Mouse (Mus musculus) left cerebral cortex, postnatal 10 days (tissue): ENCODE results near the gene Nme7. TPM values are rescaled to one million over a fixed set of nuclear protein-coding genes. Genes with fewer than 3 reads are reported as not detected.

Experiments
- DNase-seq, 2 experiments: peaks; one replicate each; pipeline ENCODE4 v3.0.0; 2021 to 2022; ENCODE audit warnings: low spot score in 2 of 2, mixed read lengths in 1 of 2; ENCODE audit errors: extremely low spot score in 1 of 2
- intact Hi-C: fragments of 180-260 bp; cut with DNase I; formaldehyde crosslinking; loops from one replicate; pipeline ENCODE4 v1.15.1; 2025
- total RNA-seq, 2 experiments: library from RNA; stranded (reverse); gene quantifications; 2 replicates each; pipeline ENCODE4 v1.2.3; 2021

The Nme7 gene
- total RNA-seq, 2 experiments from 2014 or later: 21.9 to 24.8 TPM

GRCm38 (mm10) chr1:164317261-164317660, 13.3 kb downstream of the Nme7 start:
- intact Hi-C loops: loop anchor here (5.0 kb wide), 2 partner anchors 125 to 805 kb away; no protein-coding TSS in a partner anchor
- no peak for DNase-seq

GRCm38 (mm10) chr1:164318474-164318873, 14.6 kb downstream of the Nme7 start:
- intact Hi-C loops: loop anchor here (5.0 kb wide), 2 partner anchors 124 to 804 kb away; no protein-coding TSS in a partner anchor

GRCm38 (mm10) chr1:164319542-164320140, 15.7 kb downstream of the Nme7 start:
- DNase-seq: no peak
- intact Hi-C loops: loop anchor here (5.0 kb wide), 2 partner anchors 123 to 803 kb away; no protein-coding TSS in a partner anchor

More at GRCm38 (mm10) chr1:164318474-164318873, 14.6 kb downstream of the Nme7 start:
- no peak for DNase-seq

GRCm38 (mm10) chr1:164320731-164321130, 16.8 kb downstream of the Nme7 start:
- DNase-seq: peak; percentile 35 to 55
- intact Hi-C loops: no loop called here

GRCm38 (mm10) chr1:164321408-164321807, 17.5 kb downstream of the Nme7 start:
- DNase-seq: no peak
- intact Hi-C loops: no loop called here

- intact Hi-C loops: no loop called here
- DNase-seq: no peak
These were observed 19.2 kb downstream of the Nme7 start for GRCm38 (mm10) chr1:164322987-164323650.

GRCm38 (mm10) chr1:164324221-164324620, 20.3 kb downstream of the Nme7 start:
- intact Hi-C loops: no loop called here
- no peak for DNase-seq

- no peak for DNase-seq
- intact Hi-C loops: no loop called here
These were observed 21.0 kb downstream of the Nme7 start for GRCm38 (mm10) chr1:164324878-164325277.

GRCm38 (mm10) chr1:164326600-164327155, 22.8 kb downstream of the Nme7 start:
- intact Hi-C loops: no loop called here
- DNase-seq: peak; percentile 44 to 55

- intact Hi-C loops: no loop called here
- DNase-seq: no peak
These were observed 23.8 kb downstream of the Nme7 start for GRCm38 (mm10) chr1:164327764-164328163.

GRCm38 (mm10) chr1:164332559-164332958, 28.6 kb downstream of the Nme7 start:
- intact Hi-C loops: no loop called here
- DNase-seq: no peak

- DNase-seq: no peak
- intact Hi-C loops: no loop called here
These were observed 31.5 kb downstream of the Nme7 start for GRCm38 (mm10) chr1:164335435-164335834.

- DNase-seq: peak in 1 of 2 experiments; percentile 35
- intact Hi-C loops: no loop called here
These were observed 31.9 kb downstream of the Nme7 start for GRCm38 (mm10) chr1:164335846-164336245.

GRCm38 (mm10) chr1:164342161-164342560, 38.2 kb downstream of the Nme7 start:
- intact Hi-C loops: no loop called here
- peak in 1 of 2 experiments; percentile 37 for DNase-seq

- DNase-seq: no peak
- intact Hi-C loops: no loop called here
These were observed 49.5 kb downstream of the Nme7 start for GRCm38 (mm10) chr1:164353443-164353842.

GRCm38 (mm10) chr1:164357995-164358394, 54.1 kb downstream of the Nme7 start:
- DNase-seq: no peak
- intact Hi-C loops: no loop called here

- DNase-seq: no peak
- intact Hi-C loops: no loop called here
These were observed 58.1 kb downstream of the Nme7 start for GRCm38 (mm10) chr1:164361997-164362396.

GRCm38 (mm10) chr1:164366156-164367128, 62.5 kb downstream of the Nme7 start:
- intact Hi-C loops: loop anchor here (5.0 kb wide), 1 partner anchor 71 kb away; no protein-coding TSS in a partner anchor

GRCm38 (mm10) chr1:164368152-164368551, 64.2 kb downstream of the Nme7 start:
- intact Hi-C loops: loop anchor here (5.0 kb wide), 1 partner anchor 69 kb away; no protein-coding TSS in a partner anchor
- no peak for DNase-seq

More at GRCm38 (mm10) chr1:164366156-164367128, 62.5 kb downstream of the Nme7 start:
- DNase-seq: peak; percentile 54 to 70
